Mouse (Mus musculus): ENCODE results near the gene Dus2.

- no peak for TF ChIP-seq MAX (IDR thresholded peaks at IDR 0.05; ENCODE audit: low read depth)
- TF ChIP-seq USF1 (IDR thresholded peaks at IDR 0.05; ENCODE audit: low read depth): no peak
Observed at GRCm38 (mm10) chr8:106044151-106044550, 53.0 kb downstream of the Dus2 start.

All from myocyte (in vitro differentiated cells).